12 mouse cellular contexts compared by ENCODE assay signal in the genomic region with DNA sequence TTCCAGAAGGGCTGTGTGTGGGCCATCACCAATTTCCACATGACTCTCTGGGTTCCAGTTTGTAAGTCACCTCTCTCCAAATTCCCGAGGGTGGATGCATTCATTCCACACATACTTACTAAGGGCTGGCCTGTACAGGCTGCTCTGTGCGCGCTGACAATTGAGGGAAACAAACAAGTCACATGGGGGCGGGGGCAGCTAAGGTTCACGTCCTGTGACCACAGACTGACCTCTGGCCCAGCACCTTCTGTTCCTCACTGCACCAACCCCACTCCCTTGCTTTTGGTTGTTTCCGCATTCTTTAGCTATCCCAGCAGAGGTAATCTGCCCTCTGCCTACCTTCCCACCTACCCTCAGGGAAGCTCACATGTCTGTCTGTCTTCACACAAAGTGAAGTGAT. TPM values are rescaled to one million over a fixed set of nuclear protein-coding genes. Genes with fewer than 3 reads are reported as not detected.
DNase-seq lines count a peak whose midpoint lies in the region; ATAC-seq lines count a peak whose summit lies in the region.
"Had no signal": no experiment of that assay in that cellular context is flagged by ENCODE, and none has a peak within 500 bp of the region (broad histone marks: within the 10 kb centered on the region; RNA-seq: fewer than 3 reads in every experiment).

No protein-coding gene starts in this region.

- H3K27me3 ChIP-seq in liver, embryonic 16.5 days (ENCODE audit: control insufficient read depth, insufficient read depth, low read depth, low read length), result no peaks in the 10 kb centered on the region
- H3K27me3 ChIP-seq in hindbrain, embryonic 12.5 days, result no peaks in the 10 kb centered on the region
- H3K27me3 ChIP-seq in midbrain, embryonic 11.5 days (ENCODE audit: control insufficient read depth, insufficient read depth, low read length), result no peaks in the 10 kb centered on the region
- H3K27me3 ChIP-seq: forebrain, embryonic 15.5 days; limb, embryonic 13.5 days had no signal

- H3K36me3 ChIP-seq in liver, embryonic 16.5 days (ENCODE audit: control insufficient read depth, insufficient read depth), result no peaks in the 10 kb centered on the region
- no peaks in the 10 kb centered on the region for H3K36me3 ChIP-seq in hindbrain, embryonic 12.5 days
- no peaks in the 10 kb centered on the region for H3K36me3 ChIP-seq in midbrain, embryonic 11.5 days (ENCODE audit: control insufficient read depth, insufficient read depth, low read length)
- H3K36me3 ChIP-seq: forebrain, embryonic 15.5 days; limb, embryonic 13.5 days had no signal

- peaks cover 10% of the 10 kb centered on the region for H3K4me1 ChIP-seq in liver, embryonic 16.5 days (ENCODE audit: control insufficient read depth, low read depth, low read length)
- no peaks in the 10 kb centered on the region for H3K4me1 ChIP-seq in hindbrain, embryonic 12.5 days
- no peaks in the 10 kb centered on the region; the same call in 1 of the 2 replicates for H3K4me1 ChIP-seq in midbrain, embryonic 11.5 days (ENCODE audit: control insufficient read depth, insufficient read depth, low read length)

- H3K4me2 ChIP-seq in liver, embryonic 16.5 days (ENCODE audit: low read depth, low read length), result no peak overlapping the region
- no peak overlapping the region for H3K4me2 ChIP-seq in hindbrain, embryonic 12.5 days (replicated peaks)
- no peak overlapping the region for H3K4me2 ChIP-seq in midbrain, embryonic 11.5 days
- H3K4me2 ChIP-seq: forebrain, embryonic 15.5 days; limb, embryonic 13.5 days had no signal

- no peak overlapping the region for H3K4me3 ChIP-seq in liver, embryonic 16.5 days (ENCODE audit: low read depth, low read length)
- H3K4me3 ChIP-seq in hindbrain, embryonic 12.5 days, result no peak overlapping the region
- H3K4me3 ChIP-seq in midbrain, embryonic 11.5 days (ENCODE audit: low read depth, low read length), result no peak overlapping the region
- H3K4me3 ChIP-seq: forebrain, embryonic 15.5 days; limb, embryonic 13.5 days had no signal

- H3K27ac ChIP-seq in liver, embryonic 16.5 days (ENCODE audit: low read length), result no peak overlapping the region
- H3K27ac ChIP-seq in hindbrain, embryonic 12.5 days, result no peak overlapping the region
- H3K27ac ChIP-seq in midbrain, embryonic 11.5 days (ENCODE audit: low read depth, low read length), result no peak overlapping the region
- H3K27ac ChIP-seq: forebrain, embryonic 15.5 days; limb, embryonic 13.5 days had no signal

- DNase-seq in adrenal gland, adult 8-10 months, result peak; percentile 60
- DNase-seq in adrenal gland, postnatal 25 days, result no peak
- peak; percentile 57 for DNase-seq in 3T3-L1 (ENCODE audit: low read depth, low spot score)
- DNase-seq in heart, adult 9 months (ENCODE audit: low spot score in 2 of 2), result peak; percentile 76 to 83
- DNase-seq in right cerebral cortex, postnatal 4 days, result no peak
- DNase-seq in midbrain, embryonic 11.5 days (ENCODE audit: low spot score, missing footprints), result no peak
- DNase-seq: B cell, adult 2 months had no signal

- ATAC-seq in liver, embryonic 16.5 days (ENCODE audit: low read depth), result peak; percentile 46
- ATAC-seq in hindbrain, embryonic 12.5 days (ENCODE audit: low FRiP score), result no peak
- no peak for ATAC-seq in midbrain, embryonic 11.5 days (ENCODE audit: low FRiP score)
- ATAC-seq: forebrain, embryonic 15.5 days had no signal

- H3K9ac ChIP-seq in liver, embryonic 16.5 days (ENCODE audit: low read depth, low read length), result no peak overlapping the region
- no peak overlapping the region for H3K9ac ChIP-seq in hindbrain, embryonic 12.5 days
- no peak overlapping the region for H3K9ac ChIP-seq in midbrain, embryonic 11.5 days (ENCODE audit: low read length)
- H3K9ac ChIP-seq: forebrain, embryonic 15.5 days; limb, embryonic 13.5 days had no signal

- no peaks in the 10 kb centered on the region for H3K9me3 ChIP-seq in liver, embryonic 16.5 days (replicated peaks; ENCODE audit: control insufficient read depth, low read length)
- no peaks in the 10 kb centered on the region for H3K9me3 ChIP-seq in hindbrain, embryonic 12.5 days (replicated peaks)
- H3K9me3 ChIP-seq in midbrain, embryonic 11.5 days (ENCODE audit: control insufficient read depth, low read length), result no peaks in the 10 kb centered on the region
- H3K9me3 ChIP-seq: forebrain, embryonic 15.5 days; limb, embryonic 13.5 days had no signal

- WGBS in liver, embryonic 16.5 days (ENCODE audit: insufficient replicate concordance), result 57% methylated on average over 6 of the region's 6 CpGs
- WGBS in hindbrain, embryonic 12.5 days, result 59% methylated on average over 6 of the region's 6 CpGs
- 80% methylated on average over 6 of the region's 6 CpGs for WGBS in midbrain, embryonic 11.5 days

RNA-seq across cellular contexts. Expression of a gene that starts 31.6 kb away (rescaled TPM):
- total RNA-seq in adrenal gland, adult 8-10 months (2022), result 10 to 100 TPM; 53.0 to 94.3 (median 63.4) TPM
- total RNA-seq in adrenal gland, postnatal 25 days (2021), result 70.0 and 79.4 TPM in 2 replicates
- 2.9 and 3.3 TPM in 2 replicates for polyA plus RNA-seq in liver, embryonic 16.5 days (2015; fragmentation: Nextera tagmentation; extraction: Ambion mirVana)
- polyA plus RNA-seq in hindbrain, embryonic 12.5 days (2016; fragmentation: Nextera tagmentation; extraction: Ambion mirVana), result 21.7 and 23.7 TPM in 2 replicates
- 15.7 and 17.1 TPM in 2 replicates for polyA plus RNA-seq in midbrain, embryonic 11.5 days (2014; fragmentation: Nextera tagmentation; extraction: Ambion mirVana)

RNA-seq across cellular contexts. Expression of a gene that starts 35.9 kb away (rescaled TPM):
- total RNA-seq in adrenal gland, adult 8-10 months (2022), result 10 to 100 TPM; 10.2 to 21.0 (median 17.6) TPM
- total RNA-seq in adrenal gland, postnatal 25 days (2021), result 9.5 and 12.7 TPM in 2 replicates
- polyA plus RNA-seq in liver, embryonic 16.5 days (2015; fragmentation: Nextera tagmentation; extraction: Ambion mirVana), result 1.5 and 2.3 TPM in 2 replicates
- 49.1 and 57.9 TPM in 2 replicates for polyA plus RNA-seq in hindbrain, embryonic 12.5 days (2016; fragmentation: Nextera tagmentation; extraction: Ambion mirVana)
- 20.0 and 21.2 TPM in 2 replicates for polyA plus RNA-seq in midbrain, embryonic 11.5 days (2014; fragmentation: Nextera tagmentation; extraction: Ambion mirVana)
- total RNA-seq: monocyte, adult 5-6 weeks had no signal

RNA-seq across cellular contexts. Expression of a gene that starts 48.4 kb away (rescaled TPM):
- 1 to 10 TPM; 1.1 to 2.7 (median 2.1) TPM for total RNA-seq in adrenal gland, adult 8-10 months (2022)
- 0.64 and 2.0 TPM in 2 replicates for total RNA-seq in adrenal gland, postnatal 25 days (2021)
- polyA plus RNA-seq in liver, embryonic 16.5 days (2015; fragmentation: Nextera tagmentation; extraction: Ambion mirVana), result 4.5 and 5.3 TPM in 2 replicates
- 0.29 and 0.50 TPM in 2 replicates for polyA plus RNA-seq in hindbrain, embryonic 12.5 days (2016; fragmentation: Nextera tagmentation; extraction: Ambion mirVana)
- 0.48 and 0.59 TPM in 2 replicates for polyA plus RNA-seq in midbrain, embryonic 11.5 days (2014; fragmentation: Nextera tagmentation; extraction: Ambion mirVana)
- total RNA-seq: monocyte, adult 5-6 weeks had no signal

RNA-seq across cellular contexts. Expression of a gene that starts 53.6 kb away (rescaled TPM):
- 1 to 10 TPM; 1.3 to 5.1 (median 2.6) TPM for total RNA-seq in adrenal gland, adult 8-10 months (2022)
- total RNA-seq in adrenal gland, postnatal 25 days (2021), result 2.7 TPM in 2 replicates
- 0.08 and 0.14 TPM in 2 replicates for polyA plus RNA-seq in liver, embryonic 16.5 days (2015; fragmentation: Nextera tagmentation; extraction: Ambion mirVana)
- not detected in 2 replicates for polyA plus RNA-seq in hindbrain, embryonic 12.5 days (2016; fragmentation: Nextera tagmentation; extraction: Ambion mirVana)
- not detected in 2 replicates for polyA plus RNA-seq in midbrain, embryonic 11.5 days (2014; fragmentation: Nextera tagmentation; extraction: Ambion mirVana)
- total RNA-seq: monocyte, adult 5-6 weeks had no signal
- polyA plus RNA-seq: limb, embryonic 13.5 days had no signal

Comparison
In these comparisons a context has a peak if more than half of its experiments do, and no peak if none do; other contexts are left out.
1. DNase-seq: peak in adrenal gland, adult 8-10 months (single experiment), 3T3-L1 (single experiment) and heart, adult 9 months (2 of 2); none in adrenal gland, postnatal 25 days (single experiment), right cerebral cortex, postnatal 4 days (single experiment) and midbrain, embryonic 11.5 days (single experiment).